Mouse (Mus musculus): ENCODE measurements around the gene Crk. TPM values are rescaled to one million over a fixed set of nuclear protein-coding genes. Genes with fewer than 3 reads are reported as not detected.

The Crk gene
- total RNA-seq, 2 experiments from 2014 or later, result 106 to 108 TPM

GRCm38 (mm10) chr11:75737806-75738476, 58.9 kb downstream of the Crk start:
- no peak for DNase-seq (ENCODE audit: low spot score in 2 of 2)

GRCm38 (mm10) chr11:75738477-75738821, 59.4 kb downstream of the Crk start:
- no peak for DNase-seq (ENCODE audit: low spot score in 2 of 2)

DNA sequence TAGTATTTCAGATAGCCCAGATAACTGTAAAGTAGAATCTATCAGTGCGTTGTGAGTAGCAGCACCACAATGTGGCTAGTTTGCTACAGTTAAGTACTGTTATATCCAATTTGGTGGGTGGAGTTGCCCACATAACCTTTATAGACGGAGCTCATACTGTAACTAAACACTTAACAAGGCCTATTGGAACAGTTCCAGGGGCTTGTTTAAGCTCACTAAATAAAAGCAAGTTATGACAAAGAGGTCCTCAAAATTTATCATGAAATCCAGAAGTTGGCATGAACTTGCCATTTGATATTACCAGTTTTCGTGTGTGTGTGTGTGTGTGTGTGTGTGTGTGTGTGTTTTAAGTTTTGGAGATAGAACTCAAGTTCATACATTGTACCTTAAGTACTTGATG, 61.1 kb downstream of the Crk start:
- DNase-seq (ENCODE audit: low spot score in 2 of 2), result no peak

DNA sequence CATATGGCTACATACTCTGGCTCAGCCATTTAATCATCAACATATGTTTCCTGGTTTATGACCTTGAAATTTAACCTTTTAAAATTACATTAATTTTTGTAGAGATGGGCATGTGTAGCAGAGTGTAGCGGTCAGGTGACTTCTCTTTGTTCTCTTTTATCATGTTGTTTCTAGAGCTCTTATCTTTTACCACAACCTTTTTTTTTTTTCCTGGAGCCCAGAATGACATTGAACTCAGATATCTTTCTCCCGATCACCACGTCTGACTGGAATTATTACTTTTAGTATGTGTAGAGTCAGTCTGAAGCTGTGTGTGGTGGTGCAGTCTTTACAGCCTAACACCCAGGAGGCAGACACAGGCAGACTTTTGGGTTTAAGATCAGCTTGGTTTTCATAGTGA, 62.6 kb downstream of the Crk start:
- DNase-seq (ENCODE audit: low spot score in 2 of 2), result no peak

DNA sequence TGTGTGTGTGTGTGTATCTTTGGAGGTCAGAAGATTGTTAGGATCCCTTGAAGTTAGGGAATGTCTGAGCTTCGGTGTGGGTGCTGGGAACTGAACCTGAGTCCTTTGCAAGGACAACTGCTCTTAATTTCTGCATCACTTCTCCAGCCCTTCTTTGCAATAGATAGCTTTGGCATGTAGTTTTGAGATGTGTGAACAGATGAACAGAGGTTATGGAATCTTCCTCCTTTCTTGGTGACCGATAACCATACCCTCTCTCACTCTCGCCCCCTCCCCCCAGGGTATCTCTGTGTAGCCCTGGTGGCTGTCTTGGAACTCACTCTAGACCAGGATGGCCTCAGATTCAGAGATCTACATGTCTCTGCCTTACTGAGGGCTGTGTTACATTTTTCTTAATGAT, 65.7 kb downstream of the Crk start:
- DNase-seq (ENCODE audit: low spot score in 2 of 2), result no peak

DNA sequence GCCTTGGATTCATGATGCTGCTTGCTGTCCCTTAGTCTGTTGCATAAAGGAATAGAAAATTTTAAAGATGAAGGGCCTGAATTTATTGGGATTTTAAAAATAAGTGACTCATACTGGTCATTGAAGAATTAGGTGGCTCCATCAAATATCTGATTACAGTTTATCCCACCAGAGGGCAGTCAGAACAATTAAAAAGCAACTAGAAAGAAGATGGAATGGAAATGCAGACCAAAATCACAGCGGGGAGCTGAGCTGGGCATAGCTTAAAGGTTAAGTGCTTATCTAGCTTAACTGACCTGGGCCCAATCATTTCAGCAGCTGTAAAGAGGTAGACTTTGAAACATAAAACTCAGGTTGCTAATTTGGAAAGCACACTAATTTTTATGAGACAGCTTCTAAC, 71.5 kb downstream of the Crk start:
- no peak for DNase-seq (ENCODE audit: low spot score in 2 of 2)

DNA sequence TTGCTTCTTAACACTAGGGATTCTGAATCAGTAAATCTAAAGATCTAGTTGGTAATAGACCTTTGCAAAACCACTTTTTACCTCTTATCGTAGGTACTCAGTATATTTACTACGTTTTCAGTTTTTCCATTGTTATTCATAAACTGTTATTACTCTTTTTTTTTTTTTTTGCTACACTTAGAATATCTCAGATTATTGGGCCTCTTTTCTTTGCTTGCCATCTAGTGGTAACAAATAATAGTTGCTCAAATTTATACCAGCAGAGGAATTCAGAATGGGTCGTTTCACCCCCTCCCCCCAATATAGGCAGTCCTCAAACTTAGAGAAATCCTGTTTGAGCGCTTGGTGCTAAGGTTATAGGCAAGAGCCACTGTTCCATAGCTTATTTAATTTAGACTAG, 72.0 kb downstream of the Crk start:
- no peak for DNase-seq (ENCODE audit: low spot score in 2 of 2)

Other genes with a start within 250 kb of the Crk start
- 100 to 1,000 TPM in 1 of 2 experiments, 10 to 100 TPM in 1; 12.4 to 127 TPM for gene Serpinf2, start 239.7 kb upstream of the Crk start, total RNA-seq (2021)
- 10 to 100 TPM; 18.1 to 18.4 TPM for gene Wdr81, start 224.5 kb upstream of the Crk start, total RNA-seq (2021)
- 10 to 100 TPM; 12.9 to 17.8 TPM for gene Tlcd2, start 217.5 kb upstream of the Crk start, total RNA-seq (2021)
- 100 to 1,000 TPM; 142 to 156 TPM for gene Prpf8, start 192.4 kb upstream of the Crk start, total RNA-seq (2021)
- 1 to 10 TPM; 7.7 to 8.5 TPM for gene Rilp, start 169.2 kb upstream of the Crk start, total RNA-seq (2021)
- gene Scarf1, start 165.7 kb upstream of the Crk start, total RNA-seq (2021), result 10 to 100 TPM; 13.8 to 14.4 TPM
- 10 to 100 TPM; 24.2 to 33.0 TPM for gene Slc43a2, start 147.6 kb upstream of the Crk start, total RNA-seq (2021)
- gene Pitpna, start 91.2 kb upstream of the Crk start, total RNA-seq (2021), result 100 to 1,000 TPM; 120 to 135 TPM
- 10 to 100 TPM; 59.8 to 64.4 TPM for gene Inpp5k, start 48.3 kb upstream of the Crk start, total RNA-seq (2021)
- 100 to 1,000 TPM; 122 to 132 TPM for gene Myo1c, start 28.8 kb upstream of the Crk start, total RNA-seq (2021)
- gene Ywhae, start 53.6 kb downstream of the Crk start, total RNA-seq (2021), result 100 to 1,000 TPM; 648 to 744 TPM
- gene Doc2b, start 116.8 kb downstream of the Crk start, total RNA-seq (2021), result 10 to 100 TPM; 30.9 to 35.2 TPM